Mouse (Mus musculus): ENCODE measurements at regions not wholly inside any gene's neighbourhood (a gene's known extent, or its start where the extent isn't known, plus 50 kb on each side); places are given as distances from the start of the nearest gene placed in this dataset.
"Not testable (repeated sequence)": the region's sequence is repeated elsewhere in the genome, so short reads cannot be mapped to it uniquely, and the experiment has no call there.

DNA sequence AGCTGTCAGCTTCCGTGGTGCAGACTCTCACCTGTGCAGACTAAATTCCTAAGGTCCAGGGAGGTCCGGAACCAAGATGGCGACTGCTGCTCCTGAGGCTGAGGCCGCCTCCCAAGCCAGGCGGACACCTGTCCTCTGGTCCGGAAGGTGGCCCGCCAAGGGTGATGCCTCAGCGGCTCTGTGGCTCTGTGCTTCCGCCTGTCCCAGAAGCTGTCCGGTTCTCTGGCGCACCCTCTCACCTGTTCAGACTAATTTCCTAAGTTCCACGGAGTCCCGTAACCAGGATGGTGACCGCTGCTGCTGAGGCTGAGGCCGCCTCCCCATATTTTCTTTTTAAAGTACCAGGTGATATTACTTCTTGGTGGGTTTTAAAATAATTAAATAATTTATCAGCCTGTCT, 65.4 kb upstream of the B3galnt2 start:
- DNase-seq, result not testable (repeated sequence)

DNA sequence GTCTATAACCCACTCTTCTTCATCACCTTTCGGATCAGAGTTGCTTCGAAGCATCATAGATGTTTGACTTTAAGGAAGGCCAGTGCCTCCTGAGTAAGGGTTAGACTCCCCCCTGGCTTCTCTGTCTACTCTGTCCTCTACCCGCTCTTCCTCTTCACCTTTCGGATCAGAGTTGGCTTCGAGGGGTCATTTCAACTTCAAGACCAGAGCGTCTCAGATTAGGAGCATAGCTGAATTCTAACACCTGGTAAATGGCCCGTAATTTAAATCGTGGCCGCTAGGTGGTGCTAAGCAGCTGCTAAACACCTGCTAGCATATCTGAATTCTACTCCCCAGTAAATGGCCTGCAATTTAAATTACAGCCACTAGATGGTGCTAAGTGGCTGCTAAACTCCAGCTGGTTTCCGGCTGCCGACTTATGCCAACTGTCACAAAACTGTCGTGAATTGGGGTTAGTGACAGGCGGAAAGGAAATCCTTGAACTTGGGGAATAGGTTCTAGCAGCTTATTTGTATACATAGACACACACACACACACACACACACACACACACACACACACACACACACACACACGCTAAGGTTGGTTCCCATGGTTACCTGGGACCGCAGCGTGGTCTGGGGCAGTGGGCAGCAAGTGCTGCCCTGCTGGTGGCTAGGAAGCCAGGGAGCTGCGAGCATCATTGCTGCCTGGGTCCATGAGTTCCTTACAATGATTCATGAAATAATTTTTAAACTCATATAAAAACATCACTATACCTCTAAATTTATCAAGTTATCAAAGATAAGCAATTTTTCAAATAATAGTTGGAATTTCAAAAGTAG, 64.8 kb upstream of the B3galnt2 start:
- DNase-seq, result peak; percentile 96 to 98

DNA sequence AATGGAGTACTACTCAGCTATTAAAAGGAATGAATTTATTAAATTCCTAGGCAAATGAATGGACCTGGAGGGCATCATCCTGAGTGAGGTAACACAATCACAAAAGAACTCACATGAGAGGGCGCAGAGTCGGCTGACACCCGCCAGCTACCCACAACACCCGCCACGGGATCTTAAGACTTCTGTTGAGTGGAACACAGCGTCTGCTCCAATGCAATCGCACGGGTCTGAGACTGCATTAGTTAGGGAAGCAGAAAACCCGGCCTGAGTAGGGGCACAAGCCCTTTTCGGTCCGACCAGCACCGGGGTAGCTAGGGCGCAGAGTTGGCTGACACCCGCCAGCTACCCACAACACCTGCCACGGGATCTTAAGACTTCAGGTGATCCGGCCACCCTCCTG, 52.1 kb upstream of the B3galnt2 start:
- not testable (repeated sequence) for DNase-seq

Data from kidney, postnatal 36 days (tissue).